Mouse (Mus musculus) skeletal muscle tissue, adult 2 months (tissue): Measurements from ENCODE around the gene Spp2.
A peak's percentile ranks its signal among the peaks of the same experiment; 100 is the strongest.

Experiments used
- DNase-seq: peaks from one replicate; pipeline ENCODE4 v3.0.0-alpha.2; 2012; ENCODE audit warnings: low read depth, low spot score

Spp2 gene

DNA sequence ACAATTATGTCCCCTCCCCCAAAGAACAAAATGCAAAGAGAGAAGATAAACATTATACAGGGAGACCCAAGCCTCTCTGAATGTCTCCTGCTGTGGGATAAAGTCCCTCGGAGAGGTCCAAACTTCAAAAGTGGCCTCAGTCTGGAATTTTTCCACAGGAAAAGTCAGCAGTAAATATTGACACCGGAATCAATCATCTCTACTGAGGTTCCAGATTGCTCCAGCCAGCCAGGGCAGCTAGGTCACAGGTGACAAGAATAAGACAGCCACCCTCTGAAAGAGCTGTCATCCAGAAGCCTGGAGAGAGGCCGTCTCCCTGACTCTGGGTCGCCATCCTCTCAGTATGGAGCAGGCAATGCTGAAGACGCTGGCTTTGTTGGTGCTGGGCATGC lies at the start of gene Spp2:
Gene Spp2 (plus strand): TSS at position 155 of the 392 bp plus-strand sequence.
- DNase-seq = no peak

DNA sequence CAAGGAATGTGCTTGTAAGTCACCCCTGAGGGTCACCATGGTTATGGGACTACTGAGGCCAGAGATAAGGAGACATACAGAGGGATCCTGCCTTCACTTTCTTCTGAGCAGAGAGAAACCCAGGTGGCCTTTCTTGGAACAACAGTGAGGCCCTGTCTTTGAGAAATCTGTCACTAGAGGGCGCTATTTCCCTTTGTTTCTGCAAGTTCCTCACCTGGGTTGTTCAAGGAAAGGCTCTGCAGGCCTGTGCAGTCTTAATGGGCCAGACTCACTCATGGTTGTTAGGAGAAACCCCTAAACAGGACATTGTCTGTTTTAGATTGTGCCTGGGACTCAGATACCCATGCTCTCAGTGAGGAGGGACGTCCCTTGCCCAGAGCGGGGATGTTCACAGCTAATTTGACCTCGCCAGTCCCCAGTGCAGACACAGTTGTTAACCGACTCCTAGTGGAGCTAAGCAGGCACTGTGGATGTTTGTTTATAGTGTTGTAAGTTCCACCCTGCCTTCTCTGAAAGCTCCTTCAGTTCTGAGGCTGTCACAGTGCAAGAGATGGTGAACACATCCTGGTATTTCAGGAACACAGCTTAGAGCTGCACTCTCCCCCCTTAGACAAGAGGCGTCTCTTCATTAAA lies 49.2 kb upstream of the Spp2 start:
- DNase-seq = peak; percentile 32

DNA sequence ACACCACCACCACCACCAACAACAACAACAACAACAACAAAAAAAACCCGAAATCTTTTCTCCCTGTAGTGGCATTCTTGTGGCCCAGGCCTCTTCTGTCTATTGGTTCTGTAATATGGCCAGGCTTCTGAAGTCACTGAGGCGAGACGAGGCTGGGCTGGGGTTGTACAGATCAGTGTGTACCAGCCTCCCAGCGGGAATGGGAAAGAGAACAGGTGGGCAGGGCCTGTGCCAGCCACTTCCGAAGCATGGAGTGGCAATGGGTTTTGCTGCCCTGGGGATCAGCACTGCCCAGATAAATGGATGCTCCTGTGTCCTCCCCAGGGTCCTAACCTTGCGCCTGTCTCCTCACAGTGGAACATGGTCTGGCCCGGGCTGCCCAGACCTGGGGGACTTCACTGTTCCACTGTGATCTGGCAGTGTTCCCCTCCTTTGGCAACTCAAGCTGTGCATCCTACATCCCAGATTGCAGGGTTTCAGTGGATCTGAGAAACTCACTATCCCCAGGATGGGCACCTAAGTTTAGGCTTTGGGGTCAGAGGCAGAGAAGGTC lies 48.6 kb upstream of the Spp2 start:
- DNase-seq = no peak

DNA sequence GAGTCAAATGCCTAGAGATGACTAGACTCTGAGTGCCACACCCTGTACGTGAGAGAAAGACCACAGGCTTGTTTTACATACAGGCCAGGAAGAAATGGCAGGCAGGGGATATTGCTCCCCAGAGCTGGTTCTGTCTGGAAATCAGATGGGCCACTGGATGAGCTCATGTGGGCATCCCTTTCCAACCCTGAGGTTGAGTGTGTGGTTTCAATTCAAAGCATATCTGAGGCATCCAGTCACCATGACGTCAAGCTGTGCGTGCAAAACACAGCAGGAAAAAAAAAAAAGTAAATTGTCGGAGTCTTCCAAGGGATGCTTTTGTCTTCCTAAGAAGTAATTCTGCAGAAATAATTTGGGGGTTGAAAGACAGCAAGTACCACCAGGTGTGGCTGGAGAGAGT lies 45.7 kb upstream of the Spp2 start:
- no peak for DNase-seq

DNA sequence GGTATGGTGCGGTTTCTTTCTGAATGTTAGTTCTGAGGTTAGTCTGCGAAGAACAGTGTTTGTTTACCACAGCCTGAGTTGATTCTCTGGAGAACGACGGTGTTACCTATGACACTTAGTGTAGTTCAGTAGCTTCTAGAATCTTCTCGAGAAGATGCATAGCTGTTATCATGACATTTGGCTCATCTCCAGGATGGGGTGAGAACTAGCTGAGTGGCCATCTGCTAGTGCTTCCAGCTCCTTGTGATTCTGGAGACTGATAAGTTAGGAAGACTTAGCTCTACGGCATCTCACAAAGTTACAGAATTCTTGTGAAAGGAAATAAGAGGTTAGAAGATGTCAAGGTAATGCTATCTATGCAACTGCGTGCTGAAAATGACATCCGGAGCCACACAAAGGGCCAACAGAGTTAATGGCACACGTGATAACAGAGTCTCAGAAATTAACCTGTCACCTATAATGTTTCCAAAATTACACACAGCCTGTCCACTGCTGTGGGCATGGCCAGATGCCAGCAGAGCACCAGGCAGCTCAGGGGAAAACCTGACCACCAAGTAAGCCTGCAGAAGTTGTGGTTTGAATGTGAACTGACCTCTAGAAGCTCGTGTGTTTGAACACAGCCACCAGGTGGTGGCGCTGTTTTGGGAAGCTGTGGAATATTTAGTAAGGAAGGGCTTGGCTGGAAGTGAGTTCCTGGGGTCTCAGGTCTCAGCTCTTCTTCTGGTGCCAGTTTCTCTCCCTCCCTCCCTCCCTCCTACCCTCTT lies 39.7 kb upstream of the Spp2 start:
- DNase-seq = no peak

DNA sequence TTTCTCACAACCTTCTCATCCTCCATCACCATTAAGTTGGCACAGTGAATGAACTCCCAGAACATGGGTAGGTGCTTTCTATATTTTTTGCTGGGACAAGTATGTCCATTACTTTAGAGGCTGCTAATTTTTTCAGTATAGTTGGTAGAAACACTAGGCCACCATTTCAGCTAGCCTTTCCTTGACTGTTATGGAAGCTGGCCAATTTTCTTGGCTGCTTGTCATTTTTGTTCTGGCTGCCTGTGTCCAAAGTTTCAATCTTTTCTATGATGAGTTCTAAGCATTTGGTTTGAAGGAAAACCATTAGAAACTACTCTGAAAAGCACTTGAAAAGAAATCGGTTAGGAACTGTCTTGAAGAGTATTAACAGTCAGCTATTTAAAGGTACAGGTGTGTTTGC lies 28.3 kb upstream of the Spp2 start:
- DNase-seq = no peak

DNA sequence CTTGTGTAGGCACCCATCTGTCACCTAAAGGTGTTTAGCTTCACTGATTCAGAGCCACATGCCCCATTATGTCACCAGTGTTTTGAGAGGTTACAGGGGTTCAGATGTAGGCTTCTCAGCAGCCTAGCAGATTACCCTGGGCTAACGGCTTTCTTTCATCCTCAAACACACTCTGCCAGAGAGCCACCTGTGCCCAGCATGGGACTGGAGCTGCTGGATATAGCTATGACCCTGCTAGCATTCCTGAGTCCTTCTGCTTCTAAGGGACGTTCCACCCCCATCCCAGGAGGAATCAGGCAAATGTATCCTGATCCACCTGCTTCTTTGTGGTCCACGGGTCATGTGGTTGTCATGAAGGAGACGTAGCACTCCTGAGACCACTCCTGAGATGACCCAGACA lies 15.1 kb upstream of the Spp2 start:
- DNase-seq = no peak

DNA sequence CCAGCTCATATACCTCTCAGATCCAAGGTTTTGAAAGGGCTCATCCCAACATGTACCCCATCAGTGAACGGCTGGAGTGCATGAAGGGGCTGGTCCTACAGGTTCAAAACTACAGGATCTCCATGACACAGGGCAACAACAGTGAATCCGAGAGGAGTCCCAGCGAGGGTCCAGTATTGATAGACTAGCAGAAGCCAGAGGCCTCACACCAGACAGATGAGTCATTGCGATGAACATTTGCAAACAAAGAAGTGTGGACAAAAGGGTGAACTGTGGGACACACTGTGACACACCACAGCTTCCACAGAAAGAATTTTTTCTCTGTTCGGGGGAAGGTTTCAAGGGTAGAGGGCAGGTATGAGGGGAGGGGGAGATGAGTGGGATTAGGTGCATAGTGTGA lies 13.4 kb upstream of the Spp2 start:
- DNase-seq = no peak

DNA sequence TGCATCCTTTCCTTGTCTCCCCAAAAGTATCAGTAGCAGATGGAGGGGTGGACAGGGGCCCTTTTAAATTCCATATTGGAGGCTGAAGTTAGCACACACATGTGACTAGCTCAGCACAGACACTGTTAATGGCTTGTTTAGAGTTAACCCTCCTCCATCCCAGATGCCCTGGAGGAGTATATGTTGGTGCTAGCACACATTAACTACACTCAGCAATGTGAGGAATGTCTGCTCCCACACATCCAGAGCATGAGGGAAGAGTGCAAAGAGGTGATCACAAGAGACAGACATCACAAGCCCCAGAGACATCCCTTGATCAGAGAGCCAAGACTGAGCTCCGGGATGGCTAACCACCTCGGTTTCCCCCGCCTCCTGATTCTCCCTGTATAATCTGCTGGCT lies 3.4 kb upstream of the Spp2 start:
- no peak for DNase-seq

DNA sequence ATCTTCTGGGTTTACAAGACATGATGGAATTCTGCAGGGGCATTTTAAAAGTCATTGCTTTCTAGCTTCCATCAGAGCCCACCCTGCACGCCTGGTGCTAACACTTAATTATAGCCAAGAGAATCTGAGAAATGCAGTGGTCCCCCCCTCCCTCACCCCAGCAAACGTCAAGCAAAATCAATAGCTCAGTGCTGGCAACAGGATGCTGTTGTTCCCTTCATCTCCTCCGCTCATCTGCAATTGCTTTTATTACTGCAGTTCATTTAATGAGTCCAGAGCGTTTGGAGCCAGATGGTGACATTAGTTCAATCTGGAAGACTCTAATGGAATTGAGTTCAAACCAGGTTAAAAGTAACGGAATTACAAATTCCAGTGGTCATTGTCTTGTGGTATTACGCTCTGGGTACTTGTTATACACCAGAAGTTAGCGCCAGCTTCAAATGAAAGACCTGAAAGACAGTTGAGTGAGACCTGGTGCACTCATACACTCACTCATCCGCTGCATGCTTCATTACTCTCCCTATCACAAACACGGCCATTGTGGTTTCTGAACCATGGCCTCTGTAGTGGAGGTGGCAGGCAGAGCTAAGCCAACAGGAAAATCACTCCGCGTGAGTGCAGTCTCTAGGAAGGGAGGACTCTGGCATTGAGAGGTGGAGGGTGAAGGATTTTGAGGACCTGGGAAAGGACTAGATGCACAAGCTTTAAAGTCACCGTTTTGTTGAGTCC lies 519 bp upstream of the Spp2 start:
- DNase-seq = no peak

DNA sequence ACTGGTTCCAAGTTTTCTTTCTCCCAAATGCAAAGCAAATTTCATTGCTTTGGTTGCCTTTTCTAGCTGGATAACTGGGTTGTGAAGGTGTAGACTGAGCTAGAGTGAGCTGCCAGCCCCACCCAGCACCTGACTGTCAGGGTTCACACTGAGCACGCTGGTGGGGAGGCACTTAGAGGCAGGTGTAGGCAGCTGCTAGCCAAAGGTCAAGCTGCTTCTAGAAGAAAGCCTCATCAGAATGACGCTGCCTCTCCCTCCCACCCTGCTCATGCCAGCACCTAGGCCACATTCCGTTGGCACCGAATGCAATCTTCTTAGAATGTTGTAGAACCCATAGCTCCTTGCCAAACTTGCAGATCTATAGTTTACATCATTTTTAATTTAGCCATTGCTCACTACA lies 1.6 kb downstream of the Spp2 start:
- no peak for DNase-seq

DNA sequence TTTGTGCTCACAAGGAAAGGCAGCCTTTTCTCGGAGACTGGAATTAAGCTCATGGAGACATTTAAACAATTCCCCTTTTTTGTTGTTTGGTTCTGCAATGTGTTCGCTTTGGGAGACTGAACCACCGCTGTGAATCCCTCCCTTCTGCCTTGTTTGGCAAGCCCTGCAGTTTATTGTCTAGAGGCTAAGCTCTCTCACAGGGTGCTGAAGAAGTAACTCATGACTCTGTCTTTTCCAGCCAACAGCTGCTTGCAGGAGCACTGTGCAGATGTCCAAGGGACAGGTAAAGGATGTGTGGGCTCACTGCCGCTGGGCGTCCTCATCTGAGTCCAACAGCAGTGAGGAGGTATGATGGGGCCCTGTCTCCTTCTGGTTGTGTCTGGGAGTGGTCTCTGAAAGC lies 5.3 kb downstream of the Spp2 start:
- DNase-seq = no peak

DNA sequence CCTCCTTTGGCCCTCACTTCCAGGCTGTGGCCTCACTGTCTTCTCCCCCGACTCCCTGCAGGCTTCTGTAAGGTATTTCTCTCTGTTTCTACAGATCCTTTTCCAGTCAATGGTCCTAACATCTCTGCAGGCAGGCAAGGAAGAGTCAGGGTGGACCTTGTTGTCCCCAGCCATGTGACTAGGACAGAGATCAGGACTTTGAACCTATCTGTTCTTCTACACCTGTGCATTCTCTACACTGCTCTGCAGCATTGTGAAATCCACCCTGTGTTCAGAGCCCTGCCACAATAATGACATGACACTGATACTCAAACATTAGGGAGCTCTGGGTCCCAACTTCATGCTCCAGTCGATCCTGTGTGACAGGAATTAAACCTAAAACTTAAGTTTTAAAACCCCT lies 12.2 kb downstream of the Spp2 start:
- DNase-seq = no peak

DNA sequence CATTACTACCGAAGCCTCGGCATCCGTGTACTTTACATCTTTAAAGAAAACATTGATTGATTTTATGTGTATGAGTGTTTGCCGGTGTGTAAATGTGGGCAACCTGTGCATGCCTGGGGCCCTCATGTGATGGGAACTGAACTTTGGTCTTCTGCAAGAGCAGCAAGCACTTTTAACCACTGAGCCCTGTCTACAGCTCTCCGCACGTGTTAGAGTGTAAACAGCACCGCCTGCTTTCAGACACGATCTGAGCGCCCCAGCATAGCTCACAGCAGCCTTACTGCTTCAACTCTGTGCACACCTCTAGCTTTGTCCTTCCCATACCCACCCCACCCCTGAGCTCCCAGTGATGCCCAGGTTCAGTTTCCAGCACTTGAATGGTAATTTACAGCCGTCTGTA lies 15.3 kb downstream of the Spp2 start:
- no peak for DNase-seq

DNA sequence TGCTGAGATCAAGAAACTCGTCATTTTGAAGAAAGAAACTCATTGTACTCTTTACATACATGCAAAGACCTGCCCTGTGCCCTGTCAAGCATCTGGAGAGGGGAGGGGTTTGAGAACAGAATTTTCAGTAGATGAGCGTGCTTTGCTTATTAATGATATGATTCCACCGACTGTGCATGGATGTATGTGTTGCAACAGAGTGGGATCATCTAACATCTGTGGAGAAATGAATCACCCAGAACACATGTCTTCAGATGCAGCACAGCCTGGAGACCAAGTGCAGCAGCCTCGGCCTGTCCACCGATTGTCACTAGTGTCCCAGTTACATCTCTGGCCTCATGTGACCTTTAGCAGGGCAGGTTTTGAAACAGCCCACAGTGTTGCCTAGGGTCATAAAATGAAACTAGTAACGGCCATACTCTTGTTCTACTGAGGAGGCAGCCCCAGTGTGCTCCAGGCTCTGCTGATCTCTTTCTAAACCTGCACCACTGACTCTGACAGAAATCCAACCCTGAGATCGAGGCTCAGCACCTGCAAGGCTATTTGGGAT lies 16.2 kb downstream of the Spp2 start:
- no peak for DNase-seq

DNA sequence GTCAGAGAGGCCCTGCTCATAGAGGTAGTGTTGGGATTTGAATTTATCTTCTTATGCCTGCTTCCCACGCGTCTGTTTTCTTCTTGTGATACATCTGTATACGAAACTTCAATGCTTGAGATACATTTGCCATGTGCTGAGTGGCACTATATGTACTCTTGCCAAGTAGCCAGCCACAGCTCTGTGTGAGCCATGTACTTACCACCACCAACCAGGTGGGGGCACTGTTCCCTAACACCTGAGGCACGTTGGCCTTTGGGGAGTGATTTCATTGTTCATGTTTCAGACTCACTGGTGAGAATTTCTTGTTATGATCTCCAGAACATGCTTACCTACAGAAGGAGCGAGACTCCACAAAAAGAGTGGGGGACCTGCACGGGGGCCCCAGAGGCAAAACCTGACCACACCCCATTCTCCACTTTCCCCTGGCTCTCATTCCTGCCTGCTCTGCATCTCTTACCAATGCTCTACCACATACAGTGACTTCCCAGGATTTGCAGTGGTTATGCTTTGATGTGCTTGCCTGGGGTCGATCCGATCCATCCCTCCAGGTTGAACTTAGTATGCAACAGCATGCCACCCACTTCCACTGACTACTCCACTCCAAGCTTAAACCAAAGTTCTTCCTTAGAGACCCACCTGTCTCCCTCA lies 18.0 kb downstream of the Spp2 start:
- DNase-seq = peak; percentile 44

DNA sequence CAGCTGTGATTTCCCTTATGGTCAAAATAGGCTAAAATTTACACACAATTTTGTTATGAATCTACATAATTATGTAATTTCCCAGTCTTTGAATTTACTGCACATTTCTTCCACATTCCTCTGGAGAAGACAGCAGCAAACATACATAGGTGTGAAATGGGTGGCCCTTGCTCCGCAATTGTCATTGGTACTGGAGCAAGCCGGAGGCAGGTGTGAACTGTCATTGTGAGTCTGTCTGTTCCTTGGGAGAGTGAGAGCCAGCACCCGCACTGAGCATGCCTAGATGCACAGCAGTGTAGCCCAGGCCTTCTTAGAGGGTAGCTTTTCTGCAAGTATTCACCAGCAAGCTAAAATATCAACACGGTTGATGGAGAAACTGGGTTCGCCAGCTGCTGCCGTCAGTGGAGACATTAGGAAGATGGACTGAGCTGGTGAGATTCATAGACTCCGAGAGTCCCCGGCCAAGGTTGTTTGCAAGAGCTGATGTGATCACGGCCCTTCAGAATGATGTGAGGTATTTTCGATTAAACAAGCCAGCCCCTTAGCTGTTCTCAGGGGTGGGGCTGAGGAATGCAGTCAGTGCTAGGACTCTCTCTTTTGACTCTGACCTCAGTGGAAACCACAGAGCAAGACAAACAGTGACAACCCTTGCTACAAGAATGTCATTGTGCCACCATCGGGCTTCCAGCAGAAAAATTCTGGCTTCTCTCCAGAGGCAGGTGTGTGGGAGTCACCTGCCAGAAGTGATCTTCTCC lies 21.4 kb downstream of the Spp2 start:
- DNase-seq = no peak

DNA sequence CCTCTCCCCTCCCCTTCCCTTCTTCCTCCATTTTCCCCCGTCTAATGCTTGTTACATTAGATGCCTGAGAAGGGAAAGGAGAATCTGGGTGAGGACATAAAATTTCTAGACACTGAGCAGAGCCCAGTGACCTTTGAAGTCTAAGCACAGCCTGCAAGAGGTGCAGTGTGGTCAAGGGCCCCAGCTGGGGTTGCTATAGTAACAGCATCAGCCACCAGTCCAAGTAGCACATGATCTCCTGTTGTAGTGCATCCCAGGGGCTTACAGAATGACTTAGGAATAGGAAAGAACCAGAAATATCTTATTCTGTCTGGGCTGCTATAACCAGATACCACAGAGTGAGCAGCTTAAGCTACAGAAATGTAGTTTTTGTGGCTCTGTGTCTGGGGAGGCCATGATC lies 22.7 kb downstream of the Spp2 start:
- no peak for DNase-seq

DNA sequence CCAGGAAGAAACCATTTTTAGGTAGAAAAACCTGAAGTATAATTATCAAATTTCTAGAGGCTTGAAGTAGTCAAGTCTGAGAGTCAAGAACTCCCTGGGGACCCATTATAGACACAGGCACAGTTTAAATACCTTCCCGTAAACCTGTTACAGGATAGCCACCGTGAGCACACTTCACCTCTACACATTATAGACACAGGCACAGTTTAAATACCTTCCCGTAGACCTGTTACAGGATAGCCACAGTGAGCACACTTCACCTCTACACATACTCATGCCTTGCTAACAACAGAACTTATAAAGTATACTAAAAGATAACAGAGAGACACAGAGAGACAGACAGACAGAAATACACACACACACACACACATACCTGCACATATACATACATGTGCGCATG lies 24.5 kb downstream of the Spp2 start:
- no peak for DNase-seq

DNA sequence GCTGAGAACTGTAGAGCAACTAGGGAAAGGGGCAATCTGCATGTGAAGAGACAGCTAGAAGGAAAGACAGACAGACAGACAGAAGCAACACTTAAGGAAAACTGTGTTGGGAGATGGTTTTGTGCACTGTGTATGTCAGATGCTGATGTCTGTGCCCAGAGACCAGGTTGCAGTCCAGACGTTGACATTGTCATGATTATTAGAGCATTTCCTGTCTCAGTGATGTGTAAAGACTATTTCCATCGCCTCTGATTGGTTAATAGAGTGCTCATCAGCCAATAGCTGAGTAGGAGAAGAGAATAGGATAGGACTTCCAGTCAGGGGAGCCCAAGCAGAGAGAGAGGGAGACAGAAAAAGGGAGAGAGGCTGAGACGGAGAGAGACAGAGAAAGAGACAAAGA lies 25.8 kb downstream of the Spp2 start:
- DNase-seq = no peak
